Mouse (Mus musculus) liver, embryonic 14.5 days (tissue): ENCODE data around the gene Adam26a. TPM values are rescaled to one million over a fixed set of nuclear protein-coding genes. Genes with fewer than 3 reads are reported as not detected.
"Not testable (repeated sequence)": the region's sequence is repeated elsewhere in the genome, so short reads cannot be mapped to it uniquely, and the experiment has no call there.

Source experiments
- ATAC-seq: fragments of 200-750 bp; cut with Nextera tagmentation; 2 replicates; pipeline ENCODE4 v1.8.0; 2017; ENCODE audit warnings: moderate number of reproducible peaks, mild to moderate bottlenecking, moderate library complexity; ENCODE audit not compliant: insufficient read depth
- DNase-seq, 3 experiments: peaks; one replicate each; pipeline ENCODE4 v3.0.0-alpha.2; 2012 to 2013; ENCODE audit warnings: low read depth in 3 of 3, low spot score in 3 of 3
- H3K27ac ChIP-seq: fragments of 300-500 bp; sonication (generic); 2 replicates; pipeline ENCODE4 v1.5.1; 2014; ENCODE audit warnings: moderate library complexity, mild to moderate bottlenecking, control low read depth, inconsistent platforms
- H3K27me3 ChIP-seq: fragments of 300-500 bp; sonication (generic); 2 replicates; pipeline ENCODE4 v1.6.1; 2014; ENCODE audit warnings: mild to moderate bottlenecking, low read length, moderate library complexity; ENCODE audit not compliant: control insufficient read depth, insufficient read depth
- H3K36me3 ChIP-seq: fragments of 300-500 bp; sonication (generic); replicated peaks from 2 replicates; pipeline ENCODE4 v1.6.1; 2014; ENCODE audit warnings: low read depth; ENCODE audit not compliant: control insufficient read depth, insufficient read depth
- H3K4me1 ChIP-seq, 2 experiments: fragments of 200-500 bp in 1 of 2; fragments of 300-500 bp in 1 of 2; sonication (generic) in 1 of 2; replicated peaks; 2 replicates each; pipeline ENCODE4 v1.6.1; 2012 to 2014; ENCODE audit warnings: antibody characterized with exemption in 1 of 2, inconsistent platforms in 1 of 2, low read length in 1 of 2; ENCODE audit not compliant: control insufficient read depth in 2 of 2, insufficient read depth in 2 of 2
- H3K4me2 ChIP-seq: fragments of 300-500 bp; sonication (generic); 2 replicates; pipeline ENCODE4 v1.6.1; 2014; ENCODE audit warnings: low read depth, mild to moderate bottlenecking, control low read depth, moderate library complexity
- H3K4me3 ChIP-seq, 2 experiments: fragments of 200-500 bp in 1 of 2; fragments of 300-500 bp in 1 of 2; sonication (generic) in 1 of 2; 2 replicates each; pipeline ENCODE4 v1.5.1; 2012 to 2014; ENCODE audit warnings: low read depth in 2 of 2, low read length in 2 of 2, mild to moderate bottlenecking in 2 of 2, control low read depth in 1 of 2, inconsistent platforms in 1 of 2, moderate library complexity in 1 of 2; ENCODE audit not compliant: insufficient read depth in 1 of 2
- H3K9ac ChIP-seq: fragments of 300-500 bp; sonication (generic); replicated peaks from 2 replicates; pipeline ENCODE4 v1.6.1; 2014; ENCODE audit warnings: mild to moderate bottlenecking, control low read depth, moderate library complexity
- H3K9me3 ChIP-seq: fragments of 300-500 bp; sonication (generic); 2 replicates; pipeline ENCODE4 v1.6.1; 2016; ENCODE audit warnings: low read length, mixed read lengths; ENCODE audit not compliant: control insufficient read depth
- CTCF ChIP-seq: IDR thresholded peaks from 2 replicates; pipeline ENCODE4 v1.5.1; 2016; ENCODE audit warnings: antibody characterized with exemption, low read depth, control low read depth
- EP300 ChIP-seq: IDR thresholded peaks from 2 replicates; pipeline ENCODE4 v1.6.1; 2016; ENCODE audit warnings: antibody characterized with exemption, low read depth
- WGBS: fragments of 180-500 bp; shearing (Covaris S2); extraction: QIAGEN DNeasy Blood & Tissue Kit; methylation state at CpG from one replicate; pipeline ENCODE4 v1.1.7; 2014; ENCODE audit not compliant: insufficient replicate concordance; 5-methylcytosine and 5-hydroxymethylcytosine counted together
- polyA plus RNA-seq, 2 experiments: library from polyadenylated mRNA; depleted of rRNA in 1 of 2; stranded (reverse) in 1 of 2; unstranded in 1 of 2; fragments of >200 nt; fragmentation: Nextera tagmentation in 1 of 2; extraction: Ambion mirVana in 1 of 2; gene quantifications; 2 replicates each; pipeline versions ENCODE4 v1.2.1 to v1.2.3; 2012 to 2014

Adam26a gene
- polyA plus RNA-seq (2012; rRNA removed) (not detected in 2 replicates), polyA plus RNA-seq (2014; fragmentation: Nextera tagmentation; extraction: Ambion mirVana) (not detected in 2 replicates)

GRCm38 (mm10) chr8:43576607-43577006, at the start of gene Adam26a:
Adam26a (minus strand) TSS chr8:43576707.
- 62% methylated on average over 2 of the region's 2 CpGs for WGBS
- not testable (repeated sequence) for H3K4me2 ChIP-seq, H3K4me1 ChIP-seq, H3K9ac ChIP-seq, H3K27me3 ChIP-seq, H3K27ac ChIP-seq, DNase-seq, ATAC-seq, H3K36me3 ChIP-seq, H3K9me3 ChIP-seq, H3K4me3 ChIP-seq

- 75% methylated on average over 1 of the region's 1 CpGs for WGBS
- Histone ChIP-seq H3K4me1 (no peaks in the 10 kb centered on the region), H3K36me3 (no peaks in the 10 kb centered on the region), H3K27ac (no peak overlapping the region), H3K4me3 (no peak overlapping the region), H3K9ac (no peak overlapping the region), H3K27me3 (no peaks in the 10 kb centered on the region), H3K9me3 (no peaks in the 10 kb centered on the region), H3K4me2 (no peak overlapping the region)
- DNase-seq, result no peak
- no peak for ATAC-seq
- TF ChIP-seq EP300, result no peak
- no peak for TF ChIP-seq CTCF
Observed at GRCm38 (mm10) chr8:43616046-43616445, 39.5 kb upstream of the Adam26a start.

GRCm38 (mm10) chr8:43603657-43604056, 27.1 kb upstream of the Adam26a start:
- H3K4me2 ChIP-seq, DNase-seq, H3K4me3 ChIP-seq, H3K9me3 ChIP-seq, ATAC-seq, H3K27me3 ChIP-seq, H3K4me1 ChIP-seq, H3K36me3 ChIP-seq, H3K9ac ChIP-seq, H3K27ac ChIP-seq: not testable (repeated sequence)
- WGBS, result 58% methylated on average over 13 of the region's 13 CpGs

GRCm38 (mm10) chr8:43603166-43603565, 26.7 kb upstream of the Adam26a start:
- 80% methylated on average over 15 of the region's 15 CpGs for WGBS
- H3K36me3 ChIP-seq, ATAC-seq: not testable (repeated sequence)

GRCm38 (mm10) chr8:43528006-43528405, 48.5 kb downstream of the Adam26a start, which contains the start of gene Adam26b:
Adam26b (minus strand) TSS chr8:43528106.
- H3K9ac ChIP-seq, H3K27ac ChIP-seq, H3K4me3 ChIP-seq, ATAC-seq, H3K4me2 ChIP-seq, H3K9me3 ChIP-seq, H3K27me3 ChIP-seq, H3K4me1 ChIP-seq, H3K36me3 ChIP-seq, DNase-seq: not testable (repeated sequence)

More at GRCm38 (mm10) chr8:43603166-43603565, 26.7 kb upstream of the Adam26a start:
- not testable (repeated sequence) for H3K9me3 ChIP-seq, H3K27ac ChIP-seq, H3K9ac ChIP-seq, H3K4me3 ChIP-seq, H3K4me1 ChIP-seq, DNase-seq, H3K27me3 ChIP-seq, H3K4me2 ChIP-seq

Other genes with a start within 250 kb of the Adam26a start
- not detected in 2 replicates for gene Adam26b, start 48.6 kb downstream of the Adam26a start, polyA plus RNA-seq (2012; rRNA removed)
- gene Adam26b, start 48.6 kb downstream of the Adam26a start, polyA plus RNA-seq (2014; fragmentation: Nextera tagmentation; extraction: Ambion mirVana), result not detected in 2 replicates
- gene Gm5346, start 50.6 kb upstream of the Adam26a start, polyA plus RNA-seq (2012; rRNA removed), result not detected in 2 replicates
- gene Gm5346, start 50.6 kb upstream of the Adam26a start, polyA plus RNA-seq (2014; fragmentation: Nextera tagmentation; extraction: Ambion mirVana), result not detected in 2 replicates
- gene Adam34, start 133.3 kb upstream of the Adam26a start, polyA plus RNA-seq (2012; rRNA removed), result not detected in 2 replicates
- not detected in 2 replicates for gene Adam34, start 133.3 kb upstream of the Adam26a start, polyA plus RNA-seq (2014; fragmentation: Nextera tagmentation; extraction: Ambion mirVana)